Mouse (Mus musculus) heart, embryonic 12.5 days (tissue): ENCODE results near the gene Endod1. TPM values are rescaled to one million over a fixed set of nuclear protein-coding genes. Genes with fewer than 3 reads are reported as not detected.

Experiments
- ATAC-seq: fragments of 200-750 bp; cut with Nextera tagmentation; 2 replicates; pipeline ENCODE4 v1.8.0; 2017; ENCODE audit warnings: moderate TSS enrichment, moderate library complexity; ENCODE audit not compliant: insufficient number of reproducible peaks, low FRiP score
- H3K27ac ChIP-seq: fragments of 300-500 bp; sonication (generic); 2 replicates; pipeline ENCODE4 v1.5.1; 2016; ENCODE audit warnings: mild to moderate bottlenecking, moderate library complexity; ENCODE audit not compliant: poor library complexity, severe bottlenecking
- H3K27me3 ChIP-seq: fragments of 300-500 bp; sonication (generic); replicated peaks from 2 replicates; pipeline ENCODE4 v1.6.1; 2016; ENCODE audit warnings: mild to moderate bottlenecking, moderate library complexity
- H3K36me3 ChIP-seq: fragments of 300-500 bp; sonication (generic); 2 replicates; pipeline ENCODE4 v1.6.1; 2016; ENCODE audit warnings: mild to moderate bottlenecking, moderate library complexity
- H3K4me1 ChIP-seq: fragments of 300-500 bp; sonication (generic); replicated peaks from 2 replicates; pipeline ENCODE4 v1.6.1; 2016; ENCODE audit warnings: mild to moderate bottlenecking
- H3K4me2 ChIP-seq: fragments of 300-500 bp; sonication (generic); 2 replicates; pipeline ENCODE4 v1.6.1; 2016; ENCODE audit warnings: mild to moderate bottlenecking, moderate library complexity
- H3K4me3 ChIP-seq: fragments of 300-500 bp; sonication (generic); 2 replicates; pipeline ENCODE4 v1.5.1; 2016; ENCODE audit warnings: mild to moderate bottlenecking
- H3K9ac ChIP-seq: fragments of 300-500 bp; sonication (generic); 2 replicates; pipeline ENCODE4 v1.6.1; 2016; ENCODE audit warnings: mild to moderate bottlenecking, moderate library complexity
- H3K9me3 ChIP-seq: fragments of 300-500 bp; sonication (generic); replicated peaks from 2 replicates; pipeline ENCODE4 v1.6.1; 2016; ENCODE audit warnings: mild to moderate bottlenecking, moderate library complexity
- WGBS: fragments of 180-500 bp; shearing (Covaris S2); methylation state at CpG from one replicate; pipeline ENCODE4 v1.1.7; 2016; 5-methylcytosine and 5-hydroxymethylcytosine counted together
- polyA plus RNA-seq: library from polyadenylated mRNA; unstranded; fragments of >200 nt; fragmentation: Nextera tagmentation; extraction: Ambion mirVana; gene quantifications from 2 replicates; pipeline ENCODE4 v1.2.1, GENCODE M21; 2016

Gene Endod1
- polyA plus RNA-seq, 1 experiment from 2014 or later: 10.7 TPM

DNA sequence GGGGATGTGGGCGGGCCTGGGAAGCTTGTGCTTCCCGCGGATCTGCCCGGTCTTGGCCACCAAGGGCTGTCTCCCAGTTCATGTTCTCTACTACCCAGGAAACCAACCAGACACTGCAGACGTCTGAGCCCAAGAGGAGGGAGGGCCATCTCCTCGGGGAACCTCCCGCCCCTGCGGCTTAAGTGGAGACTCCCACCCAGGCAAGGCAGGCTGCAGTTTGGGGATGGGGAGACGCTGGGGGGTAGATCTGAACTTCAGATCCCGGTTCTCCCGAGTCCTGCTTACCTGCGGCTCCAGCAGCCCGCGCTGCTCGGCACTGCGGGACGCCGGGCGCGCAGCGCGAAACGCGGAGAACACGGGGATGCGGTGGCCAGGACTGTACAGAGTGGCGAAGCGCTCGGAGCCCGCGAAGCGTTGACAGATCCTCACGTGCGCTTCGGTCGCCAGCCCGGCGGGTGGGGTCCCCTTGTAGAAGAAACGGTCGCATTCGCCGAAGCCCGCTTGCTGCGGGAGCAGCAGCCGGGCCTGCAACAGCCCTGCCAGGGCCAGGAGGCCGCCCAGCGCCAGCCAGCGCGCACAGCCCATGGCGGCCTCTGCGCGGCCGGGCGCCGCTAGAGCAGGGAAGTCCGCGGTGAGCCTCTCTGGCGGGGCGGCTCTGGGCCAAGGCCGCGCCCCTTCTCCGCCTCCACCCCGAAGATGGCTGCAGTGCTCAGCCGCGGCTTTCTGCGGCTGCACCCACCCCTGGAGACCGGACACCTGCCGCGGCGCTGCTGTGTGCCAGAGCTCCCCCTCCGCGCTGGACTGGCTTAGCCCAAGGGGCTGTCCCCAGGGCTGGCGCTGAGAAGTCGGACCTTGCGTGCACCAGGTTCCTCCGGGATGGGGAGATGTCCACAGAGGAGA, 671 bp downstream of the Endod1 start:
- H3K27me3 ChIP-seq: peaks cover 6% of the 10 kb centered on the region; the same call in 1 of the 2 replicates
- peak; percentile 95 for ATAC-seq
- under 1% methylated on average over 76 of the region's 76 CpGs for WGBS

DNA sequence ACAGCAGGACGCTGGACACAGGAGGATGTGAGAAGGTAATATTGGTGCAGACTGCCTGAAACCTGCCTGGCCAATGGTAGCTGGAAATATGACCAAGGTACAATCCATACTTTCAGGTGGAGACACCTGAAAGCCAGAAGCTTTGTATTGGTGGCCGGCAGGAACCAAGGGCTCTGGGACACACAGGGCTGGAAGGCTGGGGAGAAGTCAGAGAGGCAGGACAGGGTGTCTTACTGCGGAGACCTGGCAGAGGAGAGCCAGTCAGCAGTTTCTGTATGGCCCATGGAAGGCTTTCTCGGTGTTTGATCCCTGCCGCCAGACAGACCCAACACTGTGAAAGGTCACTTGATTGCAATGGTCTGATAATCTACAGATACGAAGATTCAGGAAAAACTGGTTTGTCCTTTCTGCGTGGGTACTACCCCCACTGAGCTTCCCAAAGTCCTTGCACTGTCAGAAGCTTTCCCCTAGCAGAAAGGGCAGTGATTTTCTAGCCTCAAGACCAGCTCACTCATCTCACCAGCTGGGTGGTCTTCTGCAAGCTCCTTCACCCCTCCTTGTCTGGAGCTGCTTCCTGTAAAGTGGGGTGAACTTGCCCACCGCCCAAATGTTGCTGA, 1.4 kb downstream of the Endod1 start:
- no peaks in the 10 kb centered on the region for H3K9me3 ChIP-seq
- no peaks in the 10 kb centered on the region for H3K36me3 ChIP-seq
- peaks cover 6% of the 10 kb centered on the region; the same call in 1 of the 2 replicates for H3K27me3 ChIP-seq
- WGBS: 28% methylated on average over 8 of the region's 8 CpGs
- H3K4me1 ChIP-seq: peaks cover 18% of the 10 kb centered on the region; the same call in 1 of the 2 replicates
- ATAC-seq: no peak
- H3K9ac ChIP-seq: peak overlapping the region; percentile 70
- peak overlapping the region; percentile 94 for H3K4me2 ChIP-seq
- H3K27ac ChIP-seq: no peak overlapping the region
- H3K4me3 ChIP-seq: peak overlapping the region; percentile 62

More for the DNA sequence above, 671 bp downstream of the Endod1 start:
- peak overlapping the region; percentile 94 for H3K4me2 ChIP-seq
- H3K36me3 ChIP-seq: no peaks in the 10 kb centered on the region
- H3K9ac ChIP-seq: peak overlapping the region; percentile 70
- H3K9me3 ChIP-seq: no peaks in the 10 kb centered on the region
- H3K4me1 ChIP-seq: peaks cover 18% of the 10 kb centered on the region; the same call in 1 of the 2 replicates
- peak overlapping the region; percentile 44 for H3K27ac ChIP-seq
- peak overlapping the region; percentile 62 for H3K4me3 ChIP-seq

DNA sequence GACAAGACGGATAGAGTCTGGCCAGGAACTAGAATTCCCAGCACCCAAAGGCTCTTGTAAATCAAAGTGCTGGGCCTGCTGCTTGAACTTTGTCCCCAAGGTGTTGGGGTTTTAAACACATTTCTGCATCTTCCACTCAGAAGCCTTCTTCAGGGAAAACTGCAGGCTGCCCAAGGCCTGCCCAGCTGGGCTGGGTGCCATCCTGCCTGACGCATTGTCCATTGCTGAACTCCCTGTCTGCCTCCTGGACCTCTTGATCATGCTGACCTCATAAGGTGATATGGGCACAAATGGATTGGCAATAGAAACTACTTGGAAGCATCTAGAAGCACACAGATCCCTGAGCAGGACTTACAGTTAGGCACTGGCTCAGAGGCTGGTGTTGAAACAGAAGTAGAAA, 3.2 kb downstream of the Endod1 start:
- WGBS: 88% methylated on average over 2 of the region's 2 CpGs
- Histone ChIP-seq H3K36me3 (no peaks in the 10 kb centered on the region), H3K27ac (no peak overlapping the region), H3K4me2 (no peak overlapping the region), H3K9me3 (no peaks in the 10 kb centered on the region), H3K4me1 (peaks cover 19% of the 10 kb centered on the region; the same call in 1 of the 2 replicates), H3K9ac (no peak overlapping the region), H3K27me3 (peaks cover 6% of the 10 kb centered on the region; the same call in 1 of the 2 replicates), H3K4me3 (no peak overlapping the region)
- ATAC-seq: no peak

DNA sequence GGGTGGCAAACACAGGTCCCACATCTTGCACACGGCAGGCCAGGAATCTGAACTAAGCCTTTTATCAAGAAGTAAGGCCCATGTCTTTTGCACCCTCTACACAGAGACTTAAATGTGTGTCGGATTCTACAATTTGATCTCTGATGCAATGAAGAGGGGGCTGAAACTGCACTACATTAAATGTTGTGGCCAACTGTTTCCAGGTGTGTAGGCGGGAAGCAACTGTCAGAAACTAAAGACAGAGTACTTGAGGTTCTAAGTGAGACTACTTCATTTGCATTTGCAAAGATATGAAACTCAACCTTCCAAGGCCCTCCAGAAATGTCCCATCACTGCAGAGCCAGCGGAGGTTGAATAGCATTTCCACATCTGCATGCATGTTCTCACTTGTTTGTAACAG, 5.2 kb downstream of the Endod1 start:
- Histone ChIP-seq H3K9me3 (no peaks in the 10 kb centered on the region), H3K9ac (no peak overlapping the region), H3K4me1 (0 out of 2 replicates have a peak, but pooled peaks cover 10% of the 10 kb centered on the region), H3K4me3 (no peak overlapping the region), H3K27ac (no peak overlapping the region), H3K4me2 (no peak overlapping the region), H3K36me3 (no peaks in the 10 kb centered on the region), H3K27me3 (peaks cover 6% of the 10 kb centered on the region; the same call in 1 of the 2 replicates)
- WGBS: 84% methylated on average over 4 of the region's 4 CpGs
- ATAC-seq: no peak

DNA sequence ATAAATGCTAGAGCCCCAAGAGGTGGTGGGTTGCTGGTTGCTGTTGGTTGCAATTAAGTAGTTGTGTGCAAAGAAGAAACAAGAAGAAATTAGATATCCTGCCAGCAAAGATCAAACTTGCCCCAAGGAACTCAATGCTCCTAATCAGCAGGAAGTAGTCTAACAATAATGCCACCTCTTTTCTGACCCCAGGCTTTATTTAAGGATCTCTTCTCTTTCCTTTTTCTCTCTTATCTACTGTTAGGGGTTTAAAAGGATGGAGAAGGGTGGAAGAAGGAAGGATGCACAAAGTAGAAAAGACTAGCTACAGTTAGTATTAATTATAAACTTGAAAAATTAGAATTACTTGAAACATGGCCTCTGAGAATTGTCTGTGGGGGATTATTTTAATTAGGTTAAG, 8.9 kb downstream of the Endod1 start:
- ATAC-seq: no peak
- H3K27me3 ChIP-seq: no peaks in the 10 kb centered on the region
- no peak overlapping the region for H3K4me3 ChIP-seq
- H3K4me2 ChIP-seq: no peak overlapping the region
- no peak overlapping the region for H3K9ac ChIP-seq
- 0 out of 2 replicates have a peak, but pooled peaks cover 4% of the 10 kb centered on the region for H3K36me3 ChIP-seq
- peaks cover 4% of the 10 kb centered on the region; the same call in 1 of the 2 replicates for H3K9me3 ChIP-seq
- H3K4me1 ChIP-seq: 0 out of 2 replicates have a peak, but pooled peaks cover 3% of the 10 kb centered on the region
- no peak overlapping the region for H3K27ac ChIP-seq

DNA sequence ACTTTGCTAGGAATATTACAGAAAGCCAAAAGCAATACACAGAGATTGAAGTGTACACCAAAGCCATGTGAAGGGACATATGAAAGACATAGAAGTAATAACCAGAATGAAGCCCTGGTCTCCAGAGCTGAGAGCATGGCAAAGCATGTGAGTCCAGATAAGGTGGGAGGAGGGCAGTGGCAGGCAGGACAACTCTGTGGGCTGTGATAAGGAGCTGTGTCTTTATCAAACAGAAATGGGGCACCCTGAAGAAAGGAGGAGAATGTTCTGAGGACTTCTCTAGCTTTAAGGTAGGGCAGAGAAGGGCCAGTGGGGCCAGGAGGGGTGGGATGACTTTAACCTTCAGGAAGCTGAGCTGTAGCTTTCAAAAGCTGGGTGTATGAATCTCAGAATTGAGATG, 12.0 kb downstream of the Endod1 start:
- peaks cover 4% of the 10 kb centered on the region; the same call in 1 of the 2 replicates for H3K9me3 ChIP-seq
- peak overlapping the region; percentile 11; the same call in 1 of the 2 replicates for H3K27ac ChIP-seq
- H3K4me3 ChIP-seq: no peak overlapping the region
- 0 out of 2 replicates have a peak, but pooled peaks cover 6% of the 10 kb centered on the region for H3K4me1 ChIP-seq
- no peaks in the 10 kb centered on the region for H3K27me3 ChIP-seq
- no peak overlapping the region for H3K4me2 ChIP-seq
- ATAC-seq: peak; percentile 91
- H3K36me3 ChIP-seq: 0 out of 2 replicates have a peak, but pooled peaks cover 4% of the 10 kb centered on the region
- no peak overlapping the region for H3K9ac ChIP-seq

DNA sequence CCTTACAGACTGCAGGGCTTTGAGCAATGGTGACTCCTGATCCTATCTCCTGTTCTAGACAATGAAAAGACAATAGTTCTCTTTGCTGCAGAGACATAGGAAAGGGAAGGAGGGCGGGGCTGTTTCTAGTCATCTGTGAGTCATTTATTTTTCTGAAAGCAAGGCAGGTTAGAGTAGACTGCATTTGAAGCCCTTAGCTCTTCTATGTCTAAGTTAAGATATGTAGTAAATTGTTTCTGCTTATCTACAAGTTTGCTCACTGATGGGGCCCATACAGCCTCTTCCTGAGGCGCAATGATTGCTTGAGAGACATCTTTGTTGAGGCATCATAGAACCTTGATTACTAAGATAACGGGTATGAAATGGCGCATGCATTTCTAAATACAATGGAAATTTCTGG, 13.5 kb downstream of the Endod1 start:
- no peak overlapping the region for H3K4me2 ChIP-seq
- 0 out of 2 replicates have a peak, but pooled peaks have one; percentile 58 for ATAC-seq
- 0 out of 2 replicates have a peak, but pooled peaks cover 3% of the 10 kb centered on the region for H3K4me1 ChIP-seq
- H3K4me3 ChIP-seq: no peak overlapping the region
- H3K27me3 ChIP-seq: no peaks in the 10 kb centered on the region
- peaks cover 4% of the 10 kb centered on the region; the same call in 1 of the 2 replicates for H3K9me3 ChIP-seq
- H3K9ac ChIP-seq: no peak overlapping the region
- no peak overlapping the region for H3K27ac ChIP-seq
- WGBS: 83% methylated on average over 4 of the region's 4 CpGs
- 0 out of 2 replicates have a peak, but pooled peaks cover 4% of the 10 kb centered on the region for H3K36me3 ChIP-seq

DNA sequence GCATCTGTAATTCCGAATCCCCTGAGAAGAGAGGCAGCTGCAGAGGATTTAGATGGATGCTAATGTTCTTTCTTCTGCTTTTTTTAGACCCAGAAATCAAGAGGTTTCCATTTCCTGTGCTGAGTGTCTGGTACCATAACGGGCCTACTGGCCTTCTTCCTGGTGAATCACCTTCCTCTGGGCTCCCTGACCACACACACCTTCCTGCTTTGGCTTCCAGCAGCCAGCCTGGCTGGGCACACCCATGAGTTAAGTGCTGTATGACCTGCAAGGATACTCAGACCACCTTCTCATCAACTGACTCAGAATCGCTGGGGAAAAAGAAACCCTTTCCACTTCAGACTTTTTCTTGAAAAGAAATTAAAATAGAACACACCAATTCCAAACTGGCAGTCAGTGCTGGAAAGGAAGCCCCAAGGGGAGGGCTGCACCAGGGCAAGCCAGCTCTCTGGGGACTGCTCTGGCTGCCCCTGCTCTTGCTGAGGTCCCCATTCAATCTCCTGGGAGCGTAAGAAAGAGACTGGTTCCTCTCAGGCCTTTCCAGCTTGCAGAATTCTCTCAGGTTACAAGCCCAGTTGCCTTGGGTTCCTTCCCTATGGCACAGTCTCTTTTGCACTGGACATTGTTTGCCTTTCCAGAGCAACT, 15.7 kb downstream of the Endod1 start:
- Histone ChIP-seq H3K9me3 (peaks cover 4% of the 10 kb centered on the region; the same call in 1 of the 2 replicates), H3K4me2 (no peak overlapping the region), H3K4me1 (0 out of 2 replicates have a peak, but pooled peaks cover 3% of the 10 kb centered on the region), H3K9ac (no peak overlapping the region), H3K27ac (no peak overlapping the region), H3K36me3 (0 out of 2 replicates have a peak, but pooled peaks cover 4% of the 10 kb centered on the region), H3K27me3 (no peaks in the 10 kb centered on the region), H3K4me3 (no peak overlapping the region)
- WGBS: 52% methylated on average over 4 of the region's 4 CpGs
- no peak for ATAC-seq

DNA sequence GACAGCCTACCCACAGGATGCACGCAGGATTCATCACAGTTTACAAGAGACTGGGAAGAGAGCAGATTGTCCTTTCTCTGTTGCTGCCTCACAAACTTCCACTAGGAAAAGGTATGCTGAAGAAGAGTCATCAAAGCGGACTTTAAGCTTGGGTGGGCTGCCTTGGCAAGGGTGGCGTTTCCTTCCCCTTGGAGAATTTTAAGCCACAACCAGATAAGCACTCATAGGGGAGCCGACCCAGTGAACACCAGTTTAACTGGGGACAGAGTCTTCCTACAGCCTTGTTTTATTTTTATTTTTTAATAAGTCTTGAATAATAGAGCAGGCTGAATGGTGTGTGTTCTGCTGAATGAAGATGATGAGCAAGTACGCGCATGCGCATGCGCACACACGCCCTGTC, 16.6 kb downstream of the Endod1 start:
- Histone ChIP-seq H3K36me3 (0 out of 2 replicates have a peak, but pooled peaks cover 4% of the 10 kb centered on the region), H3K9me3 (peaks cover 4% of the 10 kb centered on the region; the same call in 1 of the 2 replicates), H3K4me2 (no peak overlapping the region), H3K27me3 (no peaks in the 10 kb centered on the region), H3K9ac (no peak overlapping the region), H3K4me1 (0 out of 2 replicates have a peak, but pooled peaks cover 3% of the 10 kb centered on the region), H3K27ac (no peak overlapping the region), H3K4me3 (no peak overlapping the region)
- ATAC-seq: no peak
- 87% methylated on average over 9 of the region's 9 CpGs for WGBS

DNA sequence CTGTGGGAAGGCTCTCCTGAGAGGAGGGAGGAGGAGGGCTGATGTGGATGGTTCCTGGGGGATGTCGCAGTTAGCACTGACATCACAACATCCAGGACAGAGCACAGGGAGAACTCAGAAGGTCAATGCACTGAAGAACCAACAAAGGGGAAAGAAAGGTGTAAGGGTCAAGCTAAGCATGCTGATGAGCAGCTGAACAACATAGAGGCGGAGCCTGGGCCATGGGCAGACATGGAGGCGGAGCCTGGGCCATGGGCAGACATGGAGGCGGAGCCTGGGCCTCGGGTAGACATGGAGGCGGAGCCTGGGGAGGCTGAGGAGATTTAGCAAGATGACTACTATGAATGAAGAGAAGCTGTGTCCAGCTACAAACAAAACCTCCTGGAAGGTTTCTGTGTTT, 17.8 kb downstream of the Endod1 start:
- Histone ChIP-seq H3K36me3 (no peaks in the 10 kb centered on the region), H3K27me3 (no peaks in the 10 kb centered on the region), H3K9me3 (no peaks in the 10 kb centered on the region), H3K4me2 (no peak overlapping the region), H3K9ac (no peak overlapping the region), H3K27ac (no peak overlapping the region), H3K4me1 (0 out of 2 replicates have a peak, but pooled peaks cover 3% of the 10 kb centered on the region), H3K4me3 (no peak overlapping the region)
- 91% methylated on average over 6 of the region's 6 CpGs for WGBS
- ATAC-seq: peak; percentile 84
